Mouse (Mus musculus): Measurements from ENCODE around the gene Krt75.

DNA sequence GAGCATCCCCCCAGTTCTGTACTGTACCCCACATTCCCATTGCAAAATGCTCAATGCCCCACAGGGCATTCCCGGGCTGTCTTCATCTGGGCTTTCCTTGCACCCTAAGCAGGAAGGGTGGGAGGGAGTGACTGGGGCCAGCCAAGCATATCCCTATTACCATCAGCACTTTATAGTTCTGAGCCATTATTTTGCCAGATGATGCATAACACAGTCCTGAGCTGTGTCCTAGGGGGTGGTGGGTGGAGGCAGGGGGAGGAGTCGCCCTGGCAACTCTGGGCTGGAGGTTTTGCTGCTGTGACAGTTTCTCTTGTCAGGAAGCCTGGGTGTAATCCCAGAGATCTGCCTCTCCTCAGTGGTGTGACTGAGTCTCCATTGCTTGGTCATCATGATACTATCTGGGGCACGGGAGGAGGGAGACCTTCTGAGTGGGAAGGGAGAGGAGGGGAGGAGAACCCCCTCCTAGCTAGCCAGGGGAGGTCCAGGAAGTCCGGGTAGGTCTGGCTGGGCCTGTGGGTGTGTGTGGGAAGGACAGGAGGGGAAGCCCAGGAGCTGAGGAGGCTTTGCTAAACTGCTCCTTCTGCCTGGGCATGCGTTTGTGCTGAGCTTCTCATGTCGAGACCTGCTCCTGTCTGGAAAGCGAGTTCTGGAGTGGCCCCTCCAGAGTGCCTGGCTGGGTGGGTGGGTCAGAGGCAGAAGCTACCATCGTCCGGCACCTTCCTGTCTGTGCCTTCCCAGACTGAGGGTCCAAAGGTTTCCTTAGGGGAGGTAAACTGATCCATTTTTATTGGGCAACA lies 37.5 kb downstream of the Krt75 start:
- no peak for TF ChIP-seq CTCF (IDR thresholded peaks at IDR 0.05; ENCODE audit: extremely low read depth, insufficient read length, insufficient replicate concordance, low read depth, low read length)
- no peak for TF ChIP-seq POLR2A (IDR thresholded peaks at IDR 0.05; ENCODE audit: low read depth, low read length)

Data from small intestine, adult 2 months (tissue).